Mouse (Mus musculus): Measurements from ENCODE around the gene Themis2.

DNA sequence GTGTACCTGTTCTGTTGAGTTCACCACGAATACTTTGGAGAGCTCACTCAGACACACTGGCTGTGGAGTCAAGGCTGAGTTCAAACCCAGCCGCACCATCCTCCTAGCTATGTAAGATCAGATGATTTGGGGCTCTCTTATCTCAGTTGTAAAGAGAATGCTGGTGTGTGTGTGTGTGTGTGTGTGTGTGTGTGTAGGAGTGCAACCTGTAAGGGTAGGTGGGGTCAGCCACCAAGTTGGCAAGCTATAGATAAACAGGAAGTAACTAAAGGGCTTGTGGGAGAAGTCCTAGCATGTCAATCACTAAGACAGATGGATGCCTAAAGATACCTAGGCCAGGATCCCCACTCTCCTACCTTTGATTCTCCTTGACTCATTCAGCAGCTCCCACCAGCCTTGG, 12.5 kb downstream of the Themis2 start:
- no peak for TF ChIP-seq MYOD1 (IDR thresholded peaks at IDR 0.05; ENCODE audit: control insufficient read depth in 1 of 3, insufficient read length in 2 of 3, low read depth in 2 of 3)
- no peak for TF ChIP-seq POLR2A (IDR thresholded peaks at IDR 0.05; ENCODE audit: insufficient read length, low read depth)

Data from myocyte (in vitro differentiated cells).